11 mouse cellular contexts compared by ENCODE assay signal in the genomic region with DNA sequence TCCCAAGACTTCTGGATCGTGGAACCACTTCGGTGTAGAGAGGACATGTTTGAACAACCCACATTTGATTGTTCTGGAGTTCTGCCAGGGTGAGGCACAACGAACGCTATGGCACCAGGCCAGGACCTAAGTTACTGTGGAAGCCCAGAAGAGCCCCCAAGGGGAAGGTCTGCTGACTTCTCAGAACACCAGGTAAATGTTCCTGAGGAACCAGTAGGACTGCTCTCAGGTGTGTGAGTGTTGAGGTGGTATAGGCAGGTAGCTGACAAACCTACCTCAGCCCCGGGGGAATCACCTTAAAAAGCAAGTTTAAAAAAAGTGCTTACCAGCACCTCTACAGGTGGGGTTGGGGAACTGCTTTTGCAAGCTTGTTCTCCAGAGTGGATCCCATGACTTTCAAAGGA. TPM values are rescaled to one million over a fixed set of nuclear protein-coding genes. Genes with fewer than 3 reads are reported as not detected.
DNase-seq lines count a peak whose midpoint lies in the region; ATAC-seq and TF ChIP-seq lines count a peak whose summit lies in the region.
"Had no signal": no experiment of that assay in that cellular context is flagged by ENCODE, and none has a peak within 500 bp of the region (broad histone marks: within the 10 kb centered on the region; RNA-seq: fewer than 3 reads in every experiment).

No protein-coding gene starts in this region.

- peaks cover 8% of the 10 kb centered on the region for H3K4me1 ChIP-seq in liver, adult 2 months (ENCODE audit: control insufficient read depth, insufficient read depth, low read length)
- H3K4me1 ChIP-seq in liver, embryonic 11.5 days (replicated peaks; ENCODE audit: control insufficient read depth, insufficient read depth, low read length): no peaks in the 10 kb centered on the region
- H3K4me1 ChIP-seq in lung, embryonic 15.5 days: peaks cover 5% of the 10 kb centered on the region
- no peaks in the 10 kb centered on the region for H3K4me1 ChIP-seq in neural tube, embryonic 15.5 days
- H3K4me1 ChIP-seq: forebrain, embryonic 12.5 days; hindbrain, embryonic 12.5 days; neural tube, embryonic 13.5 days had no signal

- no peaks in the 10 kb centered on the region for H3K36me3 ChIP-seq in liver, adult 2 months (ENCODE audit: control insufficient read depth, insufficient read depth, low read length)
- no peaks in the 10 kb centered on the region for H3K36me3 ChIP-seq in liver, embryonic 11.5 days (ENCODE audit: control insufficient read depth, insufficient read depth, low read length)
- H3K36me3 ChIP-seq in lung, embryonic 15.5 days: no peaks in the 10 kb centered on the region
- H3K36me3 ChIP-seq in neural tube, embryonic 15.5 days: no peaks in the 10 kb centered on the region
- H3K36me3 ChIP-seq: forebrain, embryonic 12.5 days; hindbrain, embryonic 12.5 days; liver, embryonic 13.5 days; neural tube, embryonic 13.5 days had no signal

- no peaks in the 10 kb centered on the region for H3K9me3 ChIP-seq in liver, embryonic 11.5 days (ENCODE audit: control insufficient read depth, low read length)
- H3K9me3 ChIP-seq in lung, embryonic 15.5 days: no peaks in the 10 kb centered on the region
- H3K9me3 ChIP-seq in neural tube, embryonic 15.5 days (replicated peaks): no peaks in the 10 kb centered on the region
- H3K9me3 ChIP-seq: forebrain, embryonic 12.5 days; hindbrain, embryonic 12.5 days; liver, embryonic 13.5 days; neural tube, embryonic 13.5 days had no signal

- TF ChIP-seq POLR2A in liver, adult 2 months (IDR thresholded peaks at IDR 0.05; ENCODE audit: extremely low read depth, insufficient read depth, low read length): no peak

- H3K4me2 ChIP-seq in liver, embryonic 11.5 days: no peak overlapping the region
- no peak overlapping the region for H3K4me2 ChIP-seq in lung, embryonic 15.5 days
- no peak overlapping the region for H3K4me2 ChIP-seq in neural tube, embryonic 15.5 days
- H3K4me2 ChIP-seq: forebrain, embryonic 12.5 days; hindbrain, embryonic 12.5 days; liver, embryonic 13.5 days; neural tube, embryonic 13.5 days had no signal

- peak; percentile 65 for DNase-seq in liver, adult 2 months (ENCODE audit: extremely low read depth, low read depth, low spot score)
- DNase-seq in liver, embryonic 11.5 days (ENCODE audit: low spot score): no peak
- peak; percentile 53 to 69 for DNase-seq in urinary bladder, postnatal 36 days (ENCODE audit: low spot score in 2 of 2)
- no peak for DNase-seq in cerebellum, postnatal 10 days
- DNase-seq: liver, embryonic 13.5 days had no signal

- WGBS in liver, adult 2 months: 13% methylated on average over 5 of the region's 5 CpGs
- WGBS in liver, embryonic 11.5 days: 72% methylated on average over 5 of the region's 5 CpGs
- WGBS in lung, embryonic 15.5 days: 29% methylated on average over 5 of the region's 5 CpGs
- 71% methylated on average over 5 of the region's 5 CpGs for WGBS in neural tube, embryonic 15.5 days

- no peaks in the 10 kb centered on the region for H3K27me3 ChIP-seq in liver, adult 2 months (ENCODE audit: control insufficient read depth, insufficient read depth, low read length)
- no peaks in the 10 kb centered on the region for H3K27me3 ChIP-seq in liver, embryonic 11.5 days (replicated peaks; ENCODE audit: control insufficient read depth, insufficient read depth, low read length)
- H3K27me3 ChIP-seq in lung, embryonic 15.5 days: peaks cover 16% of the 10 kb centered on the region; the same call in 1 of the 2 replicates
- no peaks in the 10 kb centered on the region for H3K27me3 ChIP-seq in neural tube, embryonic 15.5 days (replicated peaks)
- H3K27me3 ChIP-seq: forebrain, embryonic 12.5 days; hindbrain, embryonic 12.5 days; liver, embryonic 13.5 days; neural tube, embryonic 13.5 days had no signal

- H3K27ac ChIP-seq in liver, adult 2 months (replicated peaks; ENCODE audit: insufficient read depth, low read depth, low read length): no peak overlapping the region
- H3K27ac ChIP-seq in liver, embryonic 11.5 days (ENCODE audit: low read depth, low read length): no peak overlapping the region
- no peak overlapping the region for H3K27ac ChIP-seq in lung, embryonic 15.5 days
- H3K27ac ChIP-seq in neural tube, embryonic 15.5 days (replicated peaks): no peak overlapping the region
- H3K27ac ChIP-seq: forebrain, embryonic 12.5 days; hindbrain, embryonic 12.5 days; liver, embryonic 13.5 days; neural tube, embryonic 13.5 days had no signal

- H3K4me3 ChIP-seq in liver, adult 2 months (ENCODE audit: insufficient read depth, low read depth, low read length): no peak overlapping the region
- H3K4me3 ChIP-seq in liver, embryonic 11.5 days (ENCODE audit: low read depth, low read length): no peak overlapping the region
- no peak overlapping the region for H3K4me3 ChIP-seq in lung, embryonic 15.5 days
- H3K4me3 ChIP-seq in neural tube, embryonic 15.5 days (replicated peaks): no peak overlapping the region
- H3K4me3 ChIP-seq: forebrain, embryonic 12.5 days; hindbrain, embryonic 12.5 days; liver, embryonic 13.5 days; neural tube, embryonic 13.5 days had no signal

- no peaks in the 10 kb centered on the region for H3K79me2 ChIP-seq in liver, adult 2 months (ENCODE audit: control insufficient read depth, insufficient read depth, low read length)

- no peak for TF ChIP-seq CTCF in liver, adult 2 months (IDR thresholded peaks at IDR 0.05; ENCODE audit: low read depth, low read length)

- ATAC-seq in liver, embryonic 11.5 days (replicated peaks; ENCODE audit: low FRiP score): no peak
- peak; percentile 56 to 59 for ATAC-seq in hematopoietic stem cell, adult 5-6 weeks (replicated peaks in 1 of 2; ENCODE audit: insufficient read depth in 1 of 2, low FRiP score in 2 of 2, low TSS enrichment in 1 of 2, low read depth in 1 of 2, poor library complexity in 2 of 2, severe bottlenecking in 2 of 2)
- ATAC-seq in lung, embryonic 15.5 days (ENCODE audit: borderline replicate concordance, extremely low read depth, low FRiP score, low TSS enrichment): peak; percentile 82
- ATAC-seq in neural tube, embryonic 15.5 days (ENCODE audit: low FRiP score): no peak

- no peak overlapping the region for H3K9ac ChIP-seq in liver, adult 2 months (ENCODE audit: low read depth, low read length)
- H3K9ac ChIP-seq in liver, embryonic 11.5 days (ENCODE audit: low read depth, low read length): no peak overlapping the region
- no peak overlapping the region for H3K9ac ChIP-seq in lung, embryonic 15.5 days
- no peak overlapping the region for H3K9ac ChIP-seq in neural tube, embryonic 15.5 days (replicated peaks)
- H3K9ac ChIP-seq: forebrain, embryonic 12.5 days; hindbrain, embryonic 12.5 days; liver, embryonic 13.5 days; neural tube, embryonic 13.5 days had no signal

RNA-seq across cellular contexts. Expression of gene Dbi, which starts 15.3 kb away (rescaled TPM):
- total RNA-seq in liver, adult 2 months (2014; rRNA removed): 1,543 and 1,850 TPM in 2 replicates
- polyA plus RNA-seq in liver, adult 2 months (2012; rRNA removed): 1,631 and 1,632 TPM in 2 replicates
- polyA plus RNA-seq in liver, embryonic 11.5 days (2014; fragmentation: Nextera tagmentation; extraction: Ambion mirVana): 541 and 569 TPM in 2 replicates
- total RNA-seq in hematopoietic stem cell, adult 5-6 weeks (2017): 156 and 161 TPM in 2 replicates
- polyA plus RNA-seq in lung, embryonic 15.5 days (2015; fragmentation: Nextera tagmentation; extraction: Ambion mirVana): 442 and 452 TPM in 2 replicates
- 1,502 and 1,904 TPM in 2 replicates for polyA plus RNA-seq in neural tube, embryonic 15.5 days (2015; fragmentation: Nextera tagmentation; extraction: Ambion mirVana)

RNA-seq across cellular contexts. Expression of gene 3110009E18Rik, which starts 15.4 kb away (rescaled TPM):
- total RNA-seq in liver, adult 2 months (2014; rRNA removed): 1.3 and 1.4 TPM in 2 replicates
- polyA plus RNA-seq in liver, adult 2 months (2012; rRNA removed): 0.61 and 0.65 TPM in 2 replicates
- polyA plus RNA-seq in liver, embryonic 11.5 days (2014; fragmentation: Nextera tagmentation; extraction: Ambion mirVana): 23.5 and 24.3 TPM in 2 replicates
- 11.3 and 11.5 TPM in 2 replicates for total RNA-seq in hematopoietic stem cell, adult 5-6 weeks (2017)
- 14.4 and 14.7 TPM in 2 replicates for polyA plus RNA-seq in lung, embryonic 15.5 days (2015; fragmentation: Nextera tagmentation; extraction: Ambion mirVana)
- polyA plus RNA-seq in neural tube, embryonic 15.5 days (2015; fragmentation: Nextera tagmentation; extraction: Ambion mirVana): 17.3 and 17.9 TPM in 2 replicates

RNA-seq across cellular contexts. Expression of gene Tmem37, which starts 31.7 kb away (rescaled TPM):
- 64.9 and 96.5 TPM in 2 replicates for total RNA-seq in liver, adult 2 months (2014; rRNA removed)
- polyA plus RNA-seq in liver, adult 2 months (2012; rRNA removed): 172 and 299 TPM in 2 replicates
- polyA plus RNA-seq in liver, embryonic 11.5 days (2014; fragmentation: Nextera tagmentation; extraction: Ambion mirVana): 39.7 and 40.7 TPM in 2 replicates
- 0.25 and 2.6 TPM in 2 replicates for total RNA-seq in hematopoietic stem cell, adult 5-6 weeks (2017)
- 9.0 and 9.1 TPM in 2 replicates for polyA plus RNA-seq in lung, embryonic 15.5 days (2015; fragmentation: Nextera tagmentation; extraction: Ambion mirVana)
- 6.5 and 7.7 TPM in 2 replicates for polyA plus RNA-seq in neural tube, embryonic 15.5 days (2015; fragmentation: Nextera tagmentation; extraction: Ambion mirVana)

Comparison
In these comparisons a context has a peak if more than half of its experiments do, and no peak if none do; other contexts are left out.
1. DNase-seq: peak in liver, adult 2 months (single experiment) and urinary bladder, postnatal 36 days (2 of 2); none in liver, embryonic 11.5 days (single experiment) and cerebellum, postnatal 10 days (0 of 2).
2. ATAC-seq: peak in hematopoietic stem cell, adult 5-6 weeks (2 of 2) and lung, embryonic 15.5 days (single experiment); none in liver, embryonic 11.5 days (single experiment) and neural tube, embryonic 15.5 days (single experiment).